Mouse (Mus musculus) thymus, postnatal 10 days (tissue): ENCODE data around the gene Tex14.

Experiments used
- DNase-seq, 2 experiments: peaks; one replicate each; pipeline ENCODE4 v3.0.0; 2021; ENCODE audit warnings: low spot score in 2 of 2

Gene Tex14

DNA sequence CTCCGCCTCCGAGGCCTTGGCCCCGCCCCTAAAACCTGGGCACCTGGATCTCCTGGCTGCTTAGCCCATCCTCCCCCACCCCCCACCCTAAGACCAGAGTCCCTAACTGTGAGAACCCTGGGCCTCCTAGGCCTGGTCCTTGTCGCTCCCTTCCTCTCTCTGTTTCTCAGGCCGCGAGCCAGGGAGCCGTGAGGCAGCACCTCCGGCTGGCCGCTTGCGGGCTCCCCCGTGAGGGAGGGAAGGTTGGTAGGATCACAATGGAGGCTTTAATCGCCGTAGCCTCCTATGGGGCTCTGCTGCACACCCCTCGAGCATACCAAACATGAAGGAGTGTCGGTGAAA is 187.5 kb downstream of the Tex14 start:
- DNase-seq = no peak

DNA sequence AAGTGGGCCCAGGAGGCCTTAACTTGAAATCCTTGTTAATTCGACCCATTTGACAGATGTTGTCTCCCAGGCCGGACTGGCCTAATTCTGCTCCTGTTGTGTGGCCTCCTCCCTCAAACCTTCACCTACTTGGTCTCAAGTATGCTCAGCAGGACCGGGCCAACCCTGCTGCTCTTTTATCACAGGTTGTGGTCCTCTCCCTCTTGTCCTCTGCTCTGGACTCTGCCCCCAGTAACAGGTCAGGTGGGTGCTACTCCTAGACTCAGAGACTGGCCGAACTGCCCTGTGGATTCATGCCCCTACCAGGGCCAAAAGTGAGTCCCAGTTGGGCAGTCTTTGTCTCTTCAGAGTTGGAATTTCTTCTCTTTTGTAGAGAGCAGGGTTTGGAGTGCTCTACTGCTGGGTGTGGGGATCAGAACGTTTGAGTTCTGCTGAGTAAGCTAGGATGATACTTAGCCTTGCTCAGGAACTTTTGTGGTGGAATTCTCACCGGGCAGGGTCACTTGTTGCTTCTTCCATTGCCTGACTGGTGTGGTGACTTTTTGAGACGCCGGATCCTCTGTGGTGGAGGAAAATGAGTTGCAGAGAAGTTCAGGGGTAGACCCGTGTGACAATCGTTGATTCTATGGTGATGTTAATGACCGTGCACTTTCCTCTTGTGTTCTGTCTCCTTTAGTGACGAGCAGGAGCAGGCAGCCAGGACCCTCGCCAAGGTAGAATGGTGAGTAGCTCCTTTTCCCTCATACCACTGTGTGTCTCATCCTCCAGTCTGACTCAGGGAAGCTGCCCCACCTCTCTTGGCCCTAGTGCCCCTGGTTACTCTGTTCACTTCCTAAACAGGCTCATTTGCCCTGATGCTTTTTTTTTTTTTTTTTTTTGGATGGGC is 188.1 kb downstream of the Tex14 start:
- DNase-seq = no peak

DNA sequence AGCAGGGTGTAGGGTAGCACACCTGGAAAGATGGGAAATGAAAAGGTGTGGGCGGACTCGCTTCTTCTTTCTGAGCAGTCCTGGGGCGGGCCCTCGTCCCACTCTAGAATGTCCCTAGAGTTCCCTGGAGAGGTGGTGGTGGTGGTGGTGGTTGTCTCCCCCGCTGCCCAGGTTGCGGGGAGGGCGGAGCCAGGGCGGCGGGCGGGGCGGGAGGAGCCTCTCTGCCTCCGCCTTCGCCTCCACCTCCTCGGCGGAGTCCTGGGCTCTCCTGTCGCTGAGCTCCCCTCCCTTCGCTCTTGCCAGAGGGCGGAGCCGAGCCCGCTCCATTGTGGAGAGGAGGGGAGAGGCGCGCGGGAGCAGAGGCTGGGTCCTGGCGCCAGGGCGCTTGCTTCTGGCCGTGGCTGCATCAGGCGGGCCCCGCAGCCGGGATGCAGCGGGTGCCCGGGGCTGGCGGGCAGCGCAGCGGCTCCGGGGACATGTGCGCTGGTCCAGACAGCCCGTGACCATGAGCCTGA is 190.5 kb downstream of the Tex14 start:
- peak; percentile 67 to 69 for DNase-seq

DNA sequence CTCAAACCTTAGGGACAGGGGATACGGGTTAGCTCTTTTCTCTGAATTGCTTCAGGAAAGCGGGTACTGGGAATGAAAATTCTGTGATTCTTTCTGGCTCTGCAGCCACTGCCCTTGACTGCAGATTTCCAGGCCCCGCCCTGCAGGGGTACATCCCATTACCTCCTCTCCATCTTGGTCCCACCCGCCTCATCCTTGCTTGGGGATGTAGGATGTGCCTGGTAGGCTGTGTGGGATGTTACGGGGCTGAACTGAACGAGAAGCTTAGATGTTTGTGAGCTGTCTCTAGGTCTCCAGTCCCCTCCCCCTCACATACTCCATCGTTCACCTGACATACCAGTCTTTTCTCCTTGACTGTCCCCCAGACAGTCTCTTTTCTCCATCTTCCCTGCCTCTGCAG is 191.1 kb downstream of the Tex14 start:
- no peak for DNase-seq

DNA sequence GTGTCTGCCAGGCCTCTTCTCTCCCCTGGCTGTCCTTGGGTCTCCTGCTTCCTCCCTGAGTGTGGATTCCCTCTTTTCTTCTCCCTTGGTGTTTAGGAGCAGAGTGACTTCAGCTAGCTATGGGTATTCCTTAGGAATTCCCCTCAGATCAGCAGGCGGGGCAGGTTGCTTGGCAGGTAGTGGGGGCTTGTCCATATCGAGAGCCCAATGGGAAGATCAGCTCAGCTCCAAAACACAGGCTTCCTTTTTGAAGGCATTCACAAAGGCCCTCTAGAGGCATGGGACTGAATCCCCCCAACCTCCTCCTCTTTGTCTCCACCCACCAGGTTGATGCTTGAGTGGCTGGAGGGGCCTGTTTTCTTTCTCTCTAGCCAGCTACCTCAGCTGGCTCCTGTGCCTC is 191.6 kb downstream of the Tex14 start:
- no peak for DNase-seq

DNA sequence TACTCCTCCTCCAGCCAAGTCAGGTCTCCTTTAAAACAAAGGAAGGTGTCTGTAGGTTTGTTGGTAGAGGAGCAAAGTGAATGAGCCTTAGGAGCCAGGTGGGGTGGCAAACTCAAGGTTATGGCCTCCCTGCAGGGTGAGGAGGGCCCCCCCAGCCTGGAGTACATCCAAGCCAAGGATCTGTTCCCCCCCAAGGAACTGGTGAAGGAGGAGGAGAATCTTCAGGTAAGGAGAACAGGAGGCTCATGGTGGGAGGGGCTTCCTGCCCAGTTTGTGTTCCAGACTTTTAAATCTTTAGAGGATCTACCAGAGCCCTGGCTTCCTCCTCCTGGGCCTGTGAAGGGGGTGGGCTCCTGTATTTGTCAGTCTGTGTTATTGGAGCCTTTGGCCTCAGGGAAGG is 192.2 kb downstream of the Tex14 start:
- DNase-seq = no peak

DNA sequence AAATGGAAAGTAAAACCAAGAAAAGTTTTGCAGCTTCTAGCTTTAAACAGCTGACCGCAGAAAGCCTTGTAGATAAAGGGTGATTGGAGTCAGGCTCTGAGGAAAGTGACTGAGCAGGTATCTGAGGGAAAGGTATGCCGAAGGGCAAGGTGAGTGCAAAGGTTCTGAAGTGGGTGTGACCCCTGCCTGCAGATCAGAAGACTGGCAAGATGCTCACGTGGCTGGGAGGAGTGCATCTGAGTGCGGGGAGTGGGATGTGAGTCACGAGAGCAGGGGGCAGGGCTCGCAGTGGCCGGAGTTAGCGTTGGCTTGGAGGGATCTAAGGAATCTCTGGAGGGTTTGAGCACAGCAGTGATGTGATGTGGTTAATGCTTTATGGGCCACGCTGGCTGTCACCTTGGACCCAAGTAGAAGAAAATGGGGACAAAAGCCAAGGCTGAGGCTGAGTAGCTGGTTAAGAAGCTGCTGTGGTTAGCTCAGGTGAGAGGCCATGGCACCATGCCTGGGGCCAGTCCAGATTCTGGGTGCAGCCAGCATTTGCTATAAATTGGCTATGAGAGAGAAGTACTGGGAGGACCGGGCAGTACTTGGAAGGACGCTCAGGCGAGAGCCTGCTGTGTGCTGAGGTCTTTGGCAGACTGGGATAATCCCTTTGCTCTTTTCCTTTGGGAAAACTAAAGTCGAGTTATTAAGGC is 194.7 kb downstream of the Tex14 start:
- DNase-seq = no peak

DNA sequence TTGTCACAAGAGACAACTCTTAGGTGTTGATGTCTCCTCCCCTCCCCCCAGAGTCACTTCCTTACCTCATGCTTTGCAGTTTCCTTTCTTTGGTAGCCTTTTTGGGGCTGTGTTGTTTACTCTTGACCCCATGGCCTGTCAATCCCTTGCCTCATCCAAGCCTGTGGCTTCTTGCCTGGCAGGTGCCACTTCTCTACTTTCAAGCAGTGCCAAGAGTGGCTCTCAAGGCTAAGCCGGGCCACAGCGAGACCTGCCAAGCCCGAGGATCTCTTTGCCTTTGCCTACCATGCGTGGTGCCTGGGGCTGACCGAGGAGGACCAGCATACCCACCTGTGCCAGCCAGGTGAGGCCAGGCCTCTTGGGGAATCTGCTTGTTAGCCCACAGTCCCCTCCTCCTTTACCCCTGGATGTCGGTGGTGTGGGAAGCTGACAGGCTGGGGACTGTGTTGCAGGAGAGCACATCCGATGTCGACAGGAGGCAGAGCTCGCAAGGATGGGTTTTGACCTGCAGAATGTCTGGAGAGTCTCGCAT is 195.5 kb downstream of the Tex14 start:
- DNase-seq = no peak

DNA sequence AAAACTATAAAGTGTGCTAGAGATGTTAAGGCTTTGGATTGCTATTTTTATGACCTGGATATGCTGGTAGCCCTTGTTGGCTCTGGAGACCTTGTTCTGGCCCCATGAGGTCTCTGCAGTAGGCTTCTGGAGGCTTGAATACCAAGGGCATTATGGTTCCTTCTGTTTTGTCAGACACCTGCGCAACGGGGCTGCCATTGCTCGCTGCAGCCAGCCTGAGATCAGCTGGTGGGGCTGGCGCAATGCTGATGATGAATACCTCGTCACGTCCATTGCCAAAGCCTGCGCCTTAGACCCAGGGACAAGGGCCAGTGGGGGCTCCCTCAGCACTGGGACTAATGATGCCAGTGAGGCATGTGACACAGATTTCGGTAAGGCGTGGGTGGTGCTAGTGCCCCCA is 197.4 kb downstream of the Tex14 start:
- no peak for DNase-seq

DNA sequence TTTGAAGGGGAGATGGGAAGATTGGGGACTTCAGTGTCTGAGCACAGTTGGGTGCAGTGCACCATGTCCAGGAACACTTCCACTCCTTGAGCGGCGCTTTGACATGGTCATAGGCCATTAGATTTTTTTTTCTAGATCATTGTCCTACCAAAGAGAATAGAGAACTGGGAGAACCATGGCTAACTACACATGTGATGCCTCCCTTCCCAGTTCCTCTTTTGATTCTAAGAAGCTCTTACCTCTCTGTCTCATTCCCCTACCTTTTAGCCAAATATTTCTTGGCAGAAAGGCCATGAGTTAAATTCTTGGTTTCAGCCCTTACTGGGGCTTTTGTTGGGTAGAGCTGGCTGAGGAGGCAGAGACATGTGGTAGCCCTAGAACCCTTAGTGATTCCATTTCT is 198.7 kb downstream of the Tex14 start:
- no peak for DNase-seq
